Mouse (Mus musculus) mouse trophoblast stem cell (cell line): ENCODE data around the gene Jam3.

Source experiments
- in situ Hi-C, 2 experiments: fragments of 300-500 bp; cut with MseI, MboI; formaldehyde crosslinking; loops; 2 replicates in 1 of 2; 3 replicates in 1 of 2; pipeline ENCODE4 v1.15.1; 2025

Gene Jam3

DNA sequence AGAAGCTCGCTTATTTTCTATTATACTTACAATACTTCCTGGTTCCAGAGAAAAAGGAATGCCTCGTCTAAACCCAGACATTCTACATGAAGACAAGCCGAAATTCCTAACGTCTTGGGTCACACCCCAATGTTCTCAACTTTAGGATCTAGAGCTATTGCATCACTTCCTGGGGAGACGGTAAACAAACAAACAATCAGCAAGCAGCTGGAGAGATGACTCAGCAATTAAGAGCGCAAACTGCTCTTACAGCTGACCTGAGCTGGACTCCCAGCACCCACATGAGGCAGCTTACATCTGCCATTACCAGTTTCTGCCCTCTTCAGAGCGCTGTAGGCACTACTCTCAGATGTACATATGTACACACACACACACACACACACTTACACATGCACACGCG lies 34.0 kb downstream of the Jam3 start:
- in situ Hi-C loops = no loop called here

GRCm38 (mm10) chr9:27111756-27112155 lies 43.5 kb downstream of the Jam3 start:
- in situ Hi-C loops = no loop called here

DNA sequence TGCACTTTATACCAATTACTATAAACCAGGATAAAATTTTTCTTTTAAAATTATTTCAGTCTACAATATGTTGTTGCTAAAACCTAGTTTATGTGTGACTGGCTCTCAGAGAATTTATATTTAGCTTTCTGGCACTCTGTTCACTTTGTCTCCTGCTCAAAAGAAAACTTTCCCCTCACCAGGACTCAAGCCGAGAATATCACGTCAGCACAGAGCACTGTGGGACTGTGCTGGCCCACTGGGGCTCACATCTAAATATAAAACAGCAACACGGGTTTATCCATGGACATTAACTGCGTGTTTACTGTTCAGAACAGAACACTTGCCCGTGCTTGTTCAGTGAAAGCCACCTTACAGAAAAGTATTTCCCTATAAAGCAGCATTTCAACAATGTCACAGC lies 44.5 kb downstream of the Jam3 start:
- in situ Hi-C loops = no loop called here

GRCm38 (mm10) chr9:27109533-27110514 lies 45.4 kb downstream of the Jam3 start:
- in situ Hi-C loops = loop anchor here in 1 of 2 experiments (10.0 kb wide), 1 partner anchor 65 kb away; no protein-coding TSS in a partner anchor

DNA sequence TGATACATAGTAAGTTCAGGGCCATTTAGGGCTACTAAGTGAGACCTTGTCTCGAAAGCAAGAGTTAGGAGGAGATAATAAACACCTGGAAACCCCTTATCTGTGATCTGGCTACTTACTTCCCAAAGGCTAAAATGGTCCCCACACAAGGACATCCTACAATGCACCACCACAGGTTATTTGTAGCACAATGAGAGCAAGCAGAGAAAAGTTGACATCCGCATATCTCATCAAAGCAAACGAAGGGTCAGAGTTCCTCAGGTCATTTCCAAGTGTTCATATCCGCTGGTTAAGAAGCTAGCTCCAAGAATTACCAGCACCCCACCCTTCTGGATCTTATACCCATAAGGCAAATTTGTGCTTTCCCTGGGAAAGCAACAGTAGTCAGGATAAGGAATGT lies 46.8 kb downstream of the Jam3 start:
- in situ Hi-C loops = loop anchor here in 1 of 2 experiments (10.0 kb wide), 1 partner anchor 66 kb away; no protein-coding TSS in a partner anchor

DNA sequence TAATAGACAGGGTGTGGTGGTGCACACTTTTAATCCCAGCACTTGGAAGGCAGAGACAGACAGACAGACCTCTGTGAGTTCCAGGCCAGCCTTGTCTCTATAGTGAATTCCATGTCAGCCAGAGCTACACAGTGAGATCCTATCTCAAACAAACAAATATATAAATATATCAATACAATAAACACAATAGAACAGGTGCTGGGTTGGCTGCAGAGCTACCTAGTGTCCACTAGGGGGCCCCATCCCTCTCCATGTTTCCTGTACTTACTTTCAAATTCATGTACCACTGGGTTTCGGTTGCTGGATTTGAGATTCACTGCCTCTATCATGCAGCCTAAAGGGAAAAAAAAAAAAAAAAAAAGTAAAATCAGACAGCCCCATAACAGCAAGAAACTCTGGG lies 49.1 kb downstream of the Jam3 start:
- in situ Hi-C loops = loop anchor here in 1 of 2 experiments (10.0 kb wide), 1 partner anchor 69 kb away; no protein-coding TSS in a partner anchor

DNA sequence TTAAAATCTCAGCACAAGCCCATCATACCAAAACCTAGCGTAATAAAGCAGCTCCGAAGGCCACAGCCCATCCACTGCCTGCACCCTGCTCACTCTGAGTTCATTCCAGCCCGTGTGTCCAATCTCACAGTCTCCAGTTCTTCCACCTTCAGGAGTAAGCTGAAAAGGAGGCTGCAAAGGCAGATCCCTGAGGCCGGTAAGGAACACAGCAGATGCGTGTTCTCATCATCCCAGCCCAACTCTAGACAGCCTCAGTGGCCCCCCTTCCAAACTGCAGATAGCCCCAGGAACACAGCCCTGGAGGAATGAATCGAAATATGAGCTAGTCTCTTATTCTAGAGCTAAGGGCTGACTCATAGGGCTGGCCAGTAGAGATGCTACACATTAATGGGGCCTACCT lies 53.8 kb downstream of the Jam3 start:
- in situ Hi-C loops = loop anchor here in 1 of 2 experiments (10.0 kb wide), 1 partner anchor 73 kb away; no protein-coding TSS in a partner anchor

- in situ Hi-C loops = no loop called here
These were observed 55.7 kb downstream of the Jam3 start for GRCm38 (mm10) chr9:27099474-27099873.

GRCm38 (mm10) chr9:27098557-27098956 lies 56.7 kb downstream of the Jam3 start:
- in situ Hi-C loops = no loop called here

DNA sequence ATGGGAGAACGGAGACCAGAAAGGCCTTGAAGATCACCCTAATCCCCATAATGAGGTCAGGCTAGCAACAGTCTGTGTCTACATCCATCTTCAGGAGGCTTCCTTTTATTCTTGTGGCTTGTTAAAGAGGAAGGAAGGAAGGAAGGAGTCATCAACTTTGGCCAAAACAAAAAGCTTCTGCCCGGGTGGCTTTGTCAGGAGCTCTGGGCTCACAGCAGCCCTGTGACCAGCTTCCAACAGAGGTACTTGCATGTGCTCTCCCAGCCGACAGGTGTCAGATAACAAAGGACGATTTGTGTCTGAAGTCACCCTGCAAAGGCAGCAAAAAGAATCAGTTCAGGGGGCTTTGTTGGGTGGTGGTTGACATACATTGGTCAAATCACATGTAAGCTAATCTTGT lies 57.1 kb downstream of the Jam3 start:
- in situ Hi-C loops = no loop called here

DNA sequence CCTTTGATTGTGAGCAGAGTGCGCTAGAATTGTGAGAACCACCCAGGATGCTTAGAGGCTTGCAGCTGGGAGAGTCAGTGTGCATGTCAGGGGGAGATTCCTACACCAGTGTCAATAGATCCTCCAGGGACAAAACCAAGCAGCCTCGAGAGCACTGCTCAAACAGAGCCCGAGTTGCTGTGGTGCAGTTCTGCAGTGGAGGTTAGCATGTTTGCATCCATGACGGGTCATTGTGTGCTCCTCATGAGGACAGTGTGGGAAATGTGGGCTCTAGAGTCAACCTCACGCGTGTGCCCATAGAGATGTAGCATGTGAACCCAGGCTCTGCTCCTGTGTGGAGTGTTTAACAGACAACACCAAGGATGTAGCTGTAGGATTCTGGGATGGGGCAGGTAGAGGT lies 62.3 kb downstream of the Jam3 start:
- in situ Hi-C loops = no loop called here

- in situ Hi-C loops = no loop called here
These were observed 64.1 kb downstream of the Jam3 start for GRCm38 (mm10) chr9:27090801-27091775.

- in situ Hi-C loops = no loop called here
These were observed 65.1 kb downstream of the Jam3 start for GRCm38 (mm10) chr9:27090134-27090533.

DNA sequence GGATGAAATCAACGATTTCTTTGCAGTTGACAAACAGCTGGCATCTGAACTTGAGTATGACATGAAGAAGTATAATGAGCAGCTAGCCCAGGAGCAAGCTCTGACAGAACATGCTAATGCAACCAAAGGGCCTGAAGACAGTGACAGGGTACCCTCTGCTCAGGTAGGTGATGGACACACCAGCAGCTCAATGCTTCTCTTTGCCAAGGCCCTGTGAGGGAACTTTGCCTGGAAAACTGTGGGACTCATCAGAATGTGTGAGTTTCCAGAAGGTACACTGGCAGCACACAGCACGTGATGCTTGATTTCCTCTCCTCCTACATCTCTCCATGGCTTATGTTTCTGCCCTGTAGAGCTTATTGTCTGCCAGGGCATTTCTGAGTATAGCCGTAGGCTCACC lies 67.8 kb downstream of the Jam3 start:
- in situ Hi-C loops = no loop called here

GRCm38 (mm10) chr9:27086256-27086655 lies 69.0 kb downstream of the Jam3 start:
- in situ Hi-C loops = no loop called here

GRCm38 (mm10) chr9:27075812-27076211 lies 79.4 kb downstream of the Jam3 start:
- in situ Hi-C loops = no loop called here

- in situ Hi-C loops = no loop called here
These were observed 80.5 kb downstream of the Jam3 start for GRCm38 (mm10) chr9:27074677-27075076.

DNA sequence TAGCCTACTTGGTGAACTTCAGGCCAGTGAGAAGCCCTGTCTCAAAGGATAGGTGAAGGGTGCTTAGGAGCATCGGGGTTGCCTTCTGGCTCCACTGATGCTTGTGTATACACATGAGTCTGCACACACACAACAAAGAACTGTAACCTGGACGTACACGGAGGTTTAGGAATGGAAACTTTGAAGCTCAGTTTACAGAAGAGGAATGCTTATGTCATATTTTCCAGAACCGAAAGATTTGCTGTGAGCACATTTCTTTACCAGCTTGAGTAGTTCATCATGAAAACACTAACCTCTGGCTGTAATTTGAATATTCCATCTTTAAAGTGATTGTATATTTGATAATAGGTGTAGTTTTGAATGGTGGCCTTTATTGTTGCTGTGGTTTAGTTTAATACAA lies 84.3 kb downstream of the Jam3 start:
- in situ Hi-C loops = no loop called here

DNA sequence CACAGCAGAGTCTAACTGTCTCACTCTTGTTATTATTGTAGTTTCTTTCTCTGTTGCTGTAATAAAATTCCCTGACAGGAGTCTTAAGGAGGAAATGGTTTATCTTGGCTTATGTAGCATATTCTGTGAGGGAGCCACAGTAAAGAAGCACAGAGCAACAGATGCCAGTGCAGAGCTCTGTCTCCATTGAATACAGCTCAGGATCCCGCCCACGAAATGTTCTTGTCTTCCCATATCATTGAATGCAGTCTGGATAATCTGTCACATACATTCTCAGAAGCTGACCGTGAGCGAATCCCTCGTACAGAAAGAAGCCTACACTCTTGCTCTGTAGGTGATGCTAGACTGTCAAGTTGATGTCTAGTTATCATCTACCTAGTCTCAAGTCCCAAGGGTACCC lies 96.9 kb downstream of the Jam3 start:
- in situ Hi-C loops = no loop called here

DNA sequence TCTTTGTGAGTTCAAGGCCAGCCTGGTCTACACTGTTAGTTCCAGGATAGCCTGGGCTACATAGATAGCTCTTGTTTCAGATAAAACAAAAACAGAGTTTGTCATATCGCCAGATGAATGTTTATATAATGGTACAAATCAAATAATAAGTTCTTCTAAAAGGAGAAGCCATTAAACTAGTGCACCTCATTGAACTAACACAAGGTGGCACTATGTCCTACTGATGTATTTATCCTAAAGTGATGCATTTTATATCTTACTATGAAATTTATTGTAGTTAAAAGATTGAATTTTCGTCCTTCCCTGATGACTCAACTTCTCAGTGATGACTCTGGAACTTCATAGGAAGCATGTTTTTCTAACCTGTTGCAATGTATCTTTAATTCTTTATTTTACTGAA lies 105.7 kb downstream of the Jam3 start:
- in situ Hi-C loops = no loop called here
